Mouse (Mus musculus) bone marrow macrophage, adult 2 months (primary cell): ENCODE results near the gene Tgfbr2.

Source experiments
- CTCF ChIP-seq: IDR thresholded peaks from 2 replicates; pipeline ENCODE4 v1.5.1; 2012; ENCODE audit warnings: low read depth, mild to moderate bottlenecking, low read length, moderate library complexity
- POLR2A ChIP-seq: IDR thresholded peaks from 2 replicates; pipeline ENCODE4 v1.6.1; 2012; ENCODE audit warnings: mild to moderate bottlenecking, low read depth, low read length, borderline replicate concordance

DNA sequence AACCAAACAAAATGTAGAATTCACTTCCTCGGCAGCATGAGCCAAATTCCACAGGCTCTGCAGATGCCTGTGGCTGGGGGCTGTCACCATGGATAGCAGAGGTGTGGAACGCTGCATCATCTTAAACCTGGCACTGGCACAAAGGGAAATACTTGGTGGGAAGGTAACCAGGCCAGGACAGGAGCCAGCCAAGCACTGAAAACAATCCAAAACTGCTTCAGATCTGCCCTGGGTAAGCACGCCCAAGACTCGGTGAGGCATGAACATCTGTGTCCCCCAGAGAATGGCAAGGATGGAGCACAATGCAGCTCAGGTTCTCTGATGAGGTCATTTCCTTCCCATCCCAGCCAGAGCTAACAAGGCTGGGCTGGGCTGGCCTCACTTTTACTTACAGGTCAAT is 43.6 kb upstream of the Tgfbr2 start:
- no peak for TF ChIP-seq CTCF
- TF ChIP-seq POLR2A = no peak
